Mouse (Mus musculus) E14TG2a.4 (cell line): ENCODE measurements at regions not wholly inside any gene's neighbourhood (a gene's known extent, or its start where the extent isn't known, plus 50 kb on each side); places are given as distances from the start of the nearest gene placed in this dataset.
"Not testable (repeated sequence)": the region's sequence is repeated elsewhere in the genome, so short reads cannot be mapped to it uniquely, and the experiment has no call there.

Source experiments
- H3K27me3 ChIP-seq: 2 replicates; pipeline ENCODE4 v1.6.1; 2014; ENCODE audit warnings: low read length, control low read depth; ENCODE audit not compliant: insufficient read depth
- H3K36me3 ChIP-seq: 2 replicates; pipeline ENCODE4 v1.6.1; 2014; ENCODE audit warnings: low read length, control low read depth; ENCODE audit not compliant: insufficient read depth
- H3K4me1 ChIP-seq: replicated peaks from 2 replicates; pipeline ENCODE4 v1.6.1; 2014; ENCODE audit warnings: low read depth, low read length, control low read depth
- H3K4me3 ChIP-seq: replicated peaks from 2 replicates; pipeline ENCODE4 v1.5.1; 2014; ENCODE audit warnings: mild to moderate bottlenecking, low read length
- H3K9me3 ChIP-seq: 2 replicates; pipeline ENCODE4 v1.6.1; 2014; ENCODE audit warnings: low read length, control low read depth
- CTCF ChIP-seq: conservative IDR thresholded peaks from 2 replicates; pipeline ENCODE4 v1.5.1; 2014; ENCODE audit warnings: low read length
- NANOG ChIP-seq: IDR thresholded peaks from 2 replicates; pipeline ENCODE4 v1.6.1; 2014; ENCODE audit warnings: borderline replicate concordance, low read length, mixed read lengths
- POU5F1 ChIP-seq: IDR thresholded peaks from 2 replicates; pipeline ENCODE4 v1.6.1; 2014; ENCODE audit warnings: low read length, borderline replicate concordance

DNA sequence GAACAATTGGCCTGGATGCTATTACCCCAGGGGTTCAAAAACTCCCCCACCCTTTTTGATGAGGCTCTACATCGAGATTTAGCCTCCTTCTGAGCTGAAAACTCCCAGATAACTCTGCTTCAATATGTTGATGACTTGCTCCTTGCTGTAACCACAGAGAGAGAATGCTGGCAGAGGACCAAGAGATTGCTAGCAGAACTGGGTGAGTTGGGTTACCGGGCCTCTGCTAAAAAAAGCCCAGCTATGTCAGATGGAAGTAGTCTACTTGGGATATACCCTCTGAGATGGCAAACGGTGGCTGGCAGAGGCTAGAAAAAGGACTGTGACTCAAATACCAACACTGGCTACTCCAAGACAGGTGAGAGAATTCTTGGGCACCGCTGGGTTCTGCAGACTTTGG is 63.9 kb upstream of the Gm906 start:
- H3K27me3 ChIP-seq, H3K9me3 ChIP-seq, H3K36me3 ChIP-seq, H3K4me3 ChIP-seq, H3K4me1 ChIP-seq: not testable (repeated sequence)

DNA sequence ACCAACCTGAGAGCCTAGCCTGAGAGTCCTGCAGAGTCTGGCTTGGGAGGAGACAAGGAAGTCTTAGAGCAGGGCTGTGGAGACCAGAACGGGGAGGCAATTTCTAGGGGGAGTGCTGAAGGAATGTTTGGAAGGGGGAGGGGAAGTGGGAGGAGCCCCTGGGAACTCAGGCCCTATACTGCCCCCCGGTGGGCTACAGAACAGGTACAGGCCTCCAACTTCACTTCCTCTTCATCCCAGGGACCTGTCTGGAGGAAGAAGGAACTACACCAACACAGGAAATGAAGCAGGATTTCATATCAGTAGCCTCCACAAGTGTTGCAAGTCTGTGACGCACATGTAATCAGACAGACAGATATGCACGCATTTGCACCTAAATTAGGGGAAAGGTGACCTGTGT is 72.4 kb upstream of the Gm906 start:
- peaks cover 4% of the 10 kb centered on the region; the same call in 1 of the 2 replicates for H3K4me1 ChIP-seq
- no peaks in the 10 kb centered on the region for H3K27me3 ChIP-seq
- H3K36me3 ChIP-seq, result no peaks in the 10 kb centered on the region
- TF ChIP-seq CTCF (peak; percentile 38), POU5F1 (no peak)
- H3K9me3 ChIP-seq, result peaks cover 2% of the 10 kb centered on the region; the same call in 1 of the 2 replicates
- H3K4me3 ChIP-seq, result no peak overlapping the region

DNA sequence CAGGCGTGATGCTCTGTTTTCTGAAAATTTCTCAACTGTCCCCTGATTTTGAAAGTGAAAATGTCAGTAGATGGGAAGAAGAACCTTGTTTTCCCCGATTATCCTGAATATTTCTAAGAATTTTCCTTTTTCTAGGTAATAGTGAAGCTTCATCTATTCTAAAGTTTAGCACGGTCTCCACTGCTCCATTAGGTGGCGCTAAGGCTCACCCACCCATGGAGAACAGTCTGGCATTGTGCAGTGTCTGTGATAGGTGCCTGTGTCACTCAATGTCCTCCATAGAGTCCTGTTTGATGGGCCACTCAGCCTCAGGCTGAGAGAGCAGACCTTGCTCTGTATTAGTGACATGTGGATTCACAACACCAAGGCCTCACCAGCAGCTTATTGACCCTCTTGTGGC is 78.5 kb upstream of the Gm906 start:
- Histone ChIP-seq H3K36me3 (no peaks in the 10 kb centered on the region), H3K4me3 (no peak overlapping the region), H3K4me1 (no peaks in the 10 kb centered on the region), H3K27me3 (no peaks in the 10 kb centered on the region), H3K9me3 (no peaks in the 10 kb centered on the region)
- TF ChIP-seq CTCF (peak; percentile 45), NANOG (no peak)

DNA sequence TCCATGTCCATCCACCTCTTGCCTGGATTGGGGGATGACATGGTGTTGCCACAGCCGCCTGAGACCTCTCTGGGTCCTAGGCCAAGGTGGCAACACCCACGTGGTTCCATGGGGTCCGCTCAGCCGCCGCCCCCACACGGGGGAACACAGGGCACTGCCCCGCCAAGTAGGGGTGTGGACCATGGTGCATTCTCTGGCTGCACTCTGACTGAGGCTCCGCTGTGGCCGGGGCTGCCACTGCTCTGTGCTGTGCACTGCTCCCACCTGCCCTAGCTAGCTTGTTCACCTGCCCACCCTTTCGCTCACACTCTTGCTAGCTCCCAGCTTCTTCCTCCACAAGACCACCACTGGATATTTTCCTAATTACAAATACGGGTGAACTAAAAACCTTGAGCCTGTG is 73.5 kb upstream of the Fbxw17 start:
- Histone ChIP-seq H3K4me3 (no peak overlapping the region), H3K27me3 (no peaks in the 10 kb centered on the region), H3K4me1 (no peaks in the 10 kb centered on the region), H3K36me3 (no peaks in the 10 kb centered on the region), H3K9me3 (peaks cover 39% of the 10 kb centered on the region)
- TF ChIP-seq POU5F1 (no peak), NANOG (no peak), CTCF (no peak)

- H3K9me3 ChIP-seq, result peaks cover 22% of the 10 kb centered on the region
- H3K4me1 ChIP-seq, result 0 out of 2 replicates have a peak, but pooled peaks cover 2% of the 10 kb centered on the region
- no peaks in the 10 kb centered on the region for H3K36me3 ChIP-seq
- H3K27me3 ChIP-seq, result no peaks in the 10 kb centered on the region
- no peak for TF ChIP-seq POU5F1
- no peak for TF ChIP-seq CTCF
- TF ChIP-seq NANOG, result no peak
- no peak overlapping the region for H3K4me3 ChIP-seq
These were observed 65.7 kb upstream of the Fbxw17 start for GRCm38 (mm10) chr13:50351946-50352345.

DNA sequence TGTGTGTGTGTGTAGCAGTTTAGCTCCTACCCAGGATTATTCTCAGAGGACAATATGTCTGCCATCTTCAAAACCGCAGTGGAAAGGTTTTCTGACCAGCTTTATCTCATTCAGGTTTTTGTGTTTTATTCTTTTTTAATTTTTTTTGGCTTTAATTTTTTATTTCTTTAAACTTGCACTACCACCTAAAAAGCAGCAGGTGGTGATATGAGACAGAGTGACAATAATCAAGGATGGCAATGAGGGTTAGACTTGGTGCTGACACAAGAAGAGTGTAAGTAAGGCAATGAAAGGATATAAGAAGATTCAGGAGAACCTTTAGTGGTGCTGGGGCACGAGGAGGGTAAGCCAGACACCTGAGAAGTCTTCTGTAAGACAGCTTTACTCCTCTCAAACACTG is 62.4 kb upstream of the Fbxw17 start:
- Histone ChIP-seq H3K4me1 (0 out of 2 replicates have a peak, but pooled peaks cover 2% of the 10 kb centered on the region), H3K9me3 (peaks cover 18% of the 10 kb centered on the region), H3K27me3 (no peaks in the 10 kb centered on the region), H3K4me3 (no peak overlapping the region), H3K36me3 (no peaks in the 10 kb centered on the region)
- TF ChIP-seq POU5F1, result no peak
- TF ChIP-seq CTCF, result peak; percentile 18; the same call in 1 of the 2 replicates

- TF ChIP-seq POU5F1, result no peak
- no peak for TF ChIP-seq CTCF
- TF ChIP-seq NANOG, result no peak
- no peaks in the 10 kb centered on the region for H3K4me1 ChIP-seq
- no peak overlapping the region for H3K4me3 ChIP-seq
- H3K27me3 ChIP-seq, result no peaks in the 10 kb centered on the region
- no peaks in the 10 kb centered on the region for H3K36me3 ChIP-seq
- H3K9me3 ChIP-seq, result no peaks in the 10 kb centered on the region; the same call in 1 of the 2 replicates
These were observed 58.1 kb upstream of the Fbxw17 start for GRCm38 (mm10) chr13:50359536-50359935.
